Mouse (Mus musculus) midbrain, embryonic 16.5 days (tissue): ENCODE data around the gene Ank. TPM values are rescaled to one million over a fixed set of nuclear protein-coding genes. Genes with fewer than 3 reads are reported as not detected.
A peak's percentile ranks its signal among the peaks of the same experiment; 100 is the strongest.

Experiments used
- ATAC-seq: fragments of 200-750 bp; cut with Nextera tagmentation; 2 replicates; pipeline ENCODE4 v1.8.0; 2017; ENCODE audit warnings: moderate TSS enrichment
- H3K27ac ChIP-seq: fragments of 300-500 bp; sonication (generic); 2 replicates; pipeline ENCODE4 v1.5.1; 2014; ENCODE audit warnings: mild to moderate bottlenecking, low read length, mixed read lengths
- H3K27me3 ChIP-seq: fragments of 300-500 bp; sonication (generic); 2 replicates; pipeline ENCODE4 v1.6.1; 2014; ENCODE audit warnings: low read depth, low read length, mixed read lengths; ENCODE audit not compliant: control insufficient read depth, insufficient read depth
- H3K36me3 ChIP-seq: fragments of 300-500 bp; sonication (generic); 2 replicates; pipeline ENCODE4 v1.6.1; 2014; ENCODE audit warnings: mild to moderate bottlenecking, low read length, moderate library complexity, mixed read lengths; ENCODE audit not compliant: control insufficient read depth, insufficient read depth
- H3K4me1 ChIP-seq: fragments of 300-500 bp; sonication (generic); 2 replicates; pipeline ENCODE4 v1.6.1; 2014; ENCODE audit warnings: mild to moderate bottlenecking, low read length, mixed read lengths; ENCODE audit not compliant: control insufficient read depth, insufficient read depth
- H3K4me2 ChIP-seq: fragments of 300-500 bp; sonication (generic); 2 replicates; pipeline ENCODE4 v1.6.1; 2014; ENCODE audit warnings: mild to moderate bottlenecking, low read length, mixed read lengths
- H3K4me3 ChIP-seq: fragments of 300-500 bp; sonication (generic); 2 replicates; pipeline ENCODE4 v1.5.1; 2014; ENCODE audit warnings: low read depth, mild to moderate bottlenecking, low read length, moderate library complexity, mixed read lengths
- H3K9ac ChIP-seq: fragments of 300-500 bp; sonication (generic); 2 replicates; pipeline ENCODE4 v1.6.1; 2014; ENCODE audit warnings: low read depth, low read length, mixed read lengths
- H3K9me3 ChIP-seq: fragments of 300-500 bp; sonication (generic); replicated peaks from 2 replicates; pipeline ENCODE4 v1.6.1; 2014; ENCODE audit warnings: mild to moderate bottlenecking, low read length, mixed read lengths; ENCODE audit not compliant: control insufficient read depth, poor library complexity, severe bottlenecking
- WGBS: fragments of 180-500 bp; shearing (Covaris S2); extraction: QIAGEN DNeasy Blood & Tissue Kit; methylation state at CpG from one replicate; pipeline ENCODE4 v1.1.7; 2014; 5-methylcytosine and 5-hydroxymethylcytosine counted together
- polyA plus RNA-seq: library from polyadenylated mRNA; unstranded; fragments of >200 nt; fragmentation: Nextera tagmentation; extraction: Ambion mirVana; gene quantifications from 2 replicates; pipeline ENCODE4 v1.2.1, GENCODE M21; 2015

Gene Ank
- polyA plus RNA-seq, 1 experiment from 2014 or later: 15.7 TPM

GRCm38 (mm10) chr15:27550358-27550992 is 84.0 kb downstream of the Ank start:
- 61% methylated on average over 9 of the region's 9 CpGs for WGBS
- H3K4me3 ChIP-seq: no peak overlapping the region
- H3K27ac ChIP-seq: no peak overlapping the region
- peaks cover 4% of the 10 kb centered on the region; the same call in 1 of the 2 replicates for H3K4me1 ChIP-seq
- H3K9me3 ChIP-seq: no peaks in the 10 kb centered on the region
- no peak overlapping the region for H3K4me2 ChIP-seq
- H3K36me3 ChIP-seq: peaks cover 2% of the 10 kb centered on the region; the same call in 1 of the 2 replicates
- no peak for ATAC-seq
- no peak overlapping the region for H3K9ac ChIP-seq
- no peaks in the 10 kb centered on the region for H3K27me3 ChIP-seq

DNA sequence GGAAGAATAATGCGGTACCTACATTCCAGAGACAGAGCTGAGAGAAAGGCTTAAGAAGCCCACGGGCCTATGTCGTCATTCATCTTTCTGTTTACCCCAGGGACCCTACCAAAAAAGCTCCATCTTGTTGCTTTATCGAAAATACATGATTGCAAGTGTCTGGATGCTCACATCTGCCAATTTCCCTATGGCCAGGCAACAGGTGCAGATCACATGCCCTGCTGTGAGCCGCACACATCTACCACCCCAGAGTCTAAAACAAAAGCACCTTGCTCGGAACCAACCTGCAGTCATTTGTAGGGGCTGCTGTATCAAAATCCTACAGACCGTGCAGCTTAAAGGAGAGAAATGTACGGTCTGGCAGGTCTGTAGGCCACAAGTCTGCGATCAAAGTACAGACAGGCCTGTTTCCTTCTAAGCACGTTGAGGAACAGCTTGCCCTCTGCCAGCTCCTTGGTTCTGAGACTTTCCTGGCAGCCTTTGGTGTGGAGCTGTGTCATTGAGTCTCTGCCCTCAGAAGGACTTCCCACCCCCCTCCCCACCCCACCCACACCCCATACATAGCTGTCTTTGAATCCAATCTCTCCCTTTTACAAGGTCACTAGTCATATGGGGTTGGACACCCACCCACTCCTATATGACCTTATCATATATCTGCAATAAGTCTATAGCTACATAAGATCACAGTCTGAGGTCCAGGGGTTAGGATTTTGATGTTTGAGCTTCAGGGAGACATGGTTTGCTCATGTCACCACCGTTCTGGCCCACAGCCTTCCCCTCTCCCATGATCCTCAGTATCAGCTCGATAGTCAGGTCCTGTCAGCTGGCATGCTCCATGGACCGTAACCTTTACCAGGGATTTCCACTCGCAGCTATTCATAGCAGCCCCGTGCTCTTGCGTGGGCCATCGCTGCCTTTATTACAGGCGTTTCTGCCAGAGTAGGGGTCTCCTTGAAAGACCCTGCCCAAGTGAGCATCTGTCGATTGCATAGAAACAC is 84.9 kb downstream of the Ank start:
- H3K4me3 ChIP-seq: no peak overlapping the region
- no peak overlapping the region for H3K27ac ChIP-seq
- 85% methylated on average over 19 of the region's 19 CpGs for WGBS
- no peak overlapping the region for H3K4me2 ChIP-seq
- no peaks in the 10 kb centered on the region for H3K27me3 ChIP-seq
- H3K9me3 ChIP-seq: no peaks in the 10 kb centered on the region
- H3K4me1 ChIP-seq: peaks cover 4% of the 10 kb centered on the region; the same call in 1 of the 2 replicates
- no peak for ATAC-seq
- H3K36me3 ChIP-seq: no peaks in the 10 kb centered on the region; the same call in 1 of the 2 replicates
- H3K9ac ChIP-seq: no peak overlapping the region

DNA sequence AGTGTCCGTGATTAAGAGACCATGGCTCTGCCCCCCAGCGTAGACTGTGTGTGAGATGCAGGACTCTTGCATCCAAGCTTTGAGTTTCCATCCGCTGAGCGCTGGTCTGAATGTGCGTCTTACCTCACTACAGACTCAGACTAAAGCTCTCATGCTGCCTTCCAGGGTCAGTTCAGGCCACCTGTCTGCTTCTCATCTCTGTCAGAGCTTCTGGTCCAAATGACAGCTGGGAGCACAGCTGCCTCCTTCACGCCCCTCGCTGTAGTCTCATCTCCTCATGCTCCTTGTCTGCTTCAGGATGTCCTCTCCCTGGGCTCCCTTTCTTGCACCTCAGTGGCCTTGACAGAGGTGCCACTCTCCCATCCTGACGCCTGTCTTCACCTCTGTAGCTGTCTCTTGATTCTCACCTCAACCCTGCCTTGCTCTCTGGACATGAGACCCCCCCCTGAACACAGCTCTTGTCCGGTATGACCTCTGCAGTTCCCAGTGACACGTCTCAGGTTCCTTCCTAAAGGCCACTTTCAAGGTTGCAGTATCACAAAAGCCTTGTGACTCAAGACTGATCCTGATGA is 85.7 kb downstream of the Ank start:
- Histone ChIP-seq H3K36me3 (peaks cover 2% of the 10 kb centered on the region; the same call in 1 of the 2 replicates), H3K27me3 (no peaks in the 10 kb centered on the region), H3K27ac (no peak overlapping the region), H3K4me2 (no peak overlapping the region), H3K4me1 (peaks cover 4% of the 10 kb centered on the region; the same call in 1 of the 2 replicates), H3K9me3 (no peaks in the 10 kb centered on the region), H3K4me3 (no peak overlapping the region), H3K9ac (no peak overlapping the region)
- WGBS: 81% methylated on average over 10 of the region's 10 CpGs
- ATAC-seq: no peak

DNA sequence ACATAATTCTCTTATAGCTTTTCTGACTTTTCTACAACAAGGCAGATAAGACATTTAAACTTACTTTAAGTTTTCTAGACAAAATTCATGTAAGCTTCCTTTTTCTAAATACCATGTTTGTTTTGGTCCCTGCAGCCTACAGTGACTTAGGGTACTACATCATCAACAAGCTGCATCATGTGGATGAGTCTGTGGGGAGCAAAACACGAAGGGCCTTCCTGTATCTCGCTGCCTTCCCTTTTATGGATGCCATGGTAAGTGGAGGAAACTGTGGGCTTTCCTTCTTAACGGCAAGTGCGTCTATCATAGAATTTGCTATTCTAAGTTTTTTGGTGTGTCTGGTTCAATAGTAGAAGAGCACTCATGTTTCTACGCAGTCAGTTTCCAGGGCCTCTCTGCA is 87.1 kb downstream of the Ank start:
- no peaks in the 10 kb centered on the region for H3K27me3 ChIP-seq
- H3K36me3 ChIP-seq: peaks cover 4% of the 10 kb centered on the region; the same call in 1 of the 2 replicates
- H3K9ac ChIP-seq: no peak overlapping the region
- no peak overlapping the region for H3K4me3 ChIP-seq
- WGBS: 93% methylated on average over 5 of the region's 5 CpGs
- no peak overlapping the region for H3K4me2 ChIP-seq
- no peak overlapping the region for H3K27ac ChIP-seq
- no peak for ATAC-seq
- H3K4me1 ChIP-seq: peaks cover 7% of the 10 kb centered on the region; the same call in 1 of the 2 replicates
- H3K9me3 ChIP-seq: no peaks in the 10 kb centered on the region

- WGBS: 35% methylated on average over 16 of the region's 16 CpGs
- Histone ChIP-seq H3K4me1 (peaks cover 13% of the 10 kb centered on the region; the same call in 1 of the 2 replicates), H3K27ac (peak overlapping the region; percentile 43), H3K9me3 (no peaks in the 10 kb centered on the region), H3K27me3 (no peaks in the 10 kb centered on the region), H3K4me3 (no peak overlapping the region), H3K4me2 (no peak overlapping the region; the same call in 1 of the 2 replicates), H3K9ac (0 out of 2 replicates have a peak overlapping the region, but pooled peaks have one; percentile 22), H3K36me3 (peaks cover 4% of the 10 kb centered on the region; the same call in 1 of the 2 replicates)
- ATAC-seq: peak; percentile 67
These were observed 92.1 kb downstream of the Ank start for GRCm38 (mm10) chr15:27558456-27559147.

DNA sequence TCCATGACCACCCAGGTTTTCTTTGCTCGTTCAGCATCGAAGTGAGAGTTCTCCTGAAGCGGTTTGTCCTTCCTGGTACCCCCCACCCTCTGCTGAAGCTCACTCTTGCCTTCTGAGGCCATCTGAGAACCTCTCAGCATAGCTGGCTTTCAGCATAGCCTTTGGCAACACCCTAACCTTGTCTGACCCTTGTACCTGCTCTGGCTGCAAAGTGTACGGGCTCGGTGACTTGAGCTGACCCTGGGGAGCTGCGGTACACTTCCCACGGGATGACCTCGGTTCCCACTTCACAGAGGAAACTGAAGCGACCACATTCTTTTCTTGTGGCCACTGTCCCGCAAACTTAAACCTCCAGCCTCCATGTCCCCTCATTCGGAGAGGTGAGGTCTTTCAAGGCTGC is 93.8 kb downstream of the Ank start:
- Histone ChIP-seq H3K27me3 (no peaks in the 10 kb centered on the region), H3K4me3 (no peak overlapping the region), H3K27ac (no peak overlapping the region), H3K36me3 (peaks cover 9% of the 10 kb centered on the region; the same call in 1 of the 2 replicates), H3K4me1 (peaks cover 13% of the 10 kb centered on the region; the same call in 1 of the 2 replicates), H3K4me2 (no peak overlapping the region), H3K9ac (no peak overlapping the region), H3K9me3 (no peaks in the 10 kb centered on the region)
- WGBS: 87% methylated on average over 11 of the region's 11 CpGs
- ATAC-seq: no peak

GRCm38 (mm10) chr15:27564106-27565100 is 97.9 kb downstream of the Ank start:
- H3K9ac ChIP-seq: no peak overlapping the region
- no peaks in the 10 kb centered on the region for H3K27me3 ChIP-seq
- no peak overlapping the region for H3K27ac ChIP-seq
- 64% methylated on average over 14 of the region's 14 CpGs for WGBS
- H3K4me2 ChIP-seq: no peak overlapping the region
- H3K36me3 ChIP-seq: peaks cover 13% of the 10 kb centered on the region
- 0 out of 2 replicates have a peak, but pooled peaks cover 2% of the 10 kb centered on the region for H3K4me1 ChIP-seq
- no peak overlapping the region for H3K4me3 ChIP-seq
- ATAC-seq: no peak
- H3K9me3 ChIP-seq: no peaks in the 10 kb centered on the region
